Mouse (Mus musculus) embryonic facial prominence, embryonic 10.5 days (tissue): Measurements from ENCODE around the gene Cyp46a1. TPM values are rescaled to one million over a fixed set of nuclear protein-coding genes. Genes with fewer than 3 reads are reported as not detected.
A peak's percentile ranks its signal among the peaks of the same experiment; 100 is the strongest.

Source experiments
- DNase-seq: peaks from one replicate; pipeline ENCODE4 v3.0.0-alpha.2; 2017; ENCODE audit warnings: low spot score
- H3K27ac ChIP-seq: fragments of 300-500 bp; sonication (generic); replicated peaks from 2 replicates; pipeline ENCODE4 v1.5.1; 2016; ENCODE audit warnings: mild to moderate bottlenecking
- H3K27me3 ChIP-seq: fragments of 300-500 bp; sonication (generic); replicated peaks from 2 replicates; pipeline ENCODE4 v1.6.1; 2016; ENCODE audit warnings: low read depth, mild to moderate bottlenecking; ENCODE audit not compliant: poor library complexity, severe bottlenecking
- H3K36me3 ChIP-seq: fragments of 300-500 bp; sonication (generic); replicated peaks from 2 replicates; pipeline ENCODE4 v1.6.1; 2016; ENCODE audit warnings: mild to moderate bottlenecking, moderate library complexity
- H3K4me1 ChIP-seq: fragments of 300-500 bp; sonication (generic); 2 replicates; pipeline ENCODE4 v1.6.1; 2016
- H3K4me3 ChIP-seq: fragments of 300-500 bp; sonication (generic); 2 replicates; pipeline ENCODE4 v1.5.1; 2016; ENCODE audit warnings: mild to moderate bottlenecking, moderate library complexity
- H3K9me3 ChIP-seq: fragments of 300-500 bp; sonication (generic); 2 replicates; pipeline ENCODE4 v1.6.1; 2016; ENCODE audit warnings: mild to moderate bottlenecking
- WGBS: fragments of 180-500 bp; shearing (Covaris S2); methylation state at CpG from one replicate; pipeline ENCODE4 v1.1.7; 2016; 5-methylcytosine and 5-hydroxymethylcytosine counted together
- polyA plus RNA-seq: library from polyadenylated mRNA; unstranded; fragments of >200 nt; fragmentation: Nextera tagmentation; extraction: Ambion mirVana; gene quantifications from 2 replicates; pipeline ENCODE4 v1.2.1, GENCODE M21; 2016

Cyp46a1 gene
- polyA plus RNA-seq, 1 experiment from 2014 or later: 3.9 TPM

- Histone ChIP-seq H3K9me3 (no peaks in the 10 kb centered on the region), H3K36me3 (no peaks in the 10 kb centered on the region), H3K27ac (peak within 1 kb of the TSS; percentile 69), H3K4me3 (no peak within 1 kb of the TSS), H3K27me3 (no peaks in the 10 kb centered on the region), H3K4me1 (peaks cover 54% of the 10 kb centered on the region)
- no peak for DNase-seq
- 73% methylated on average over 19 of the region's 19 CpGs for WGBS
Measured at GRCm38 (mm10) chr12:108370596-108371428, 36.6 kb downstream of the Cyp46a1 start, which contains the start of gene Eml1. Gene Eml1 (plus strand): TSS chr12:108370957.

- Histone ChIP-seq H3K27ac (peak overlapping the region; percentile 69), H3K36me3 (no peaks in the 10 kb centered on the region), H3K9me3 (no peaks in the 10 kb centered on the region), H3K27me3 (no peaks in the 10 kb centered on the region), H3K4me3 (no peak overlapping the region), H3K4me1 (peaks cover 56% of the 10 kb centered on the region)
- WGBS: 75% methylated on average over 6 of the region's 6 CpGs
- DNase-seq: no peak
Measured at GRCm38 (mm10) chr12:108371429-108371765, 37.2 kb downstream of the Cyp46a1 start.

- no peaks in the 10 kb centered on the region for H3K36me3 ChIP-seq
- peaks cover 56% of the 10 kb centered on the region for H3K4me1 ChIP-seq
- no peaks in the 10 kb centered on the region for H3K9me3 ChIP-seq
- 84% methylated on average over 17 of the region's 17 CpGs for WGBS
- no peaks in the 10 kb centered on the region for H3K27me3 ChIP-seq
- peak overlapping the region; percentile 37; the same call in 1 of the 2 replicates for H3K27ac ChIP-seq
- no peak for DNase-seq
- H3K4me3 ChIP-seq: no peak overlapping the region
Measured at GRCm38 (mm10) chr12:108372241-108372640, 38.1 kb downstream of the Cyp46a1 start.

GRCm38 (mm10) chr12:108373611-108374010 is 39.4 kb downstream of the Cyp46a1 start:
- WGBS: 68% methylated on average over 9 of the region's 9 CpGs
- Histone ChIP-seq H3K4me1 (peaks cover 56% of the 10 kb centered on the region), H3K9me3 (no peaks in the 10 kb centered on the region), H3K4me3 (no peak overlapping the region), H3K27me3 (no peaks in the 10 kb centered on the region), H3K27ac (no peak overlapping the region), H3K36me3 (no peaks in the 10 kb centered on the region)
- no peak for DNase-seq

GRCm38 (mm10) chr12:108374689-108375088 is 40.5 kb downstream of the Cyp46a1 start:
- Histone ChIP-seq H3K36me3 (no peaks in the 10 kb centered on the region), H3K4me1 (peaks cover 45% of the 10 kb centered on the region), H3K27ac (no peak overlapping the region), H3K27me3 (no peaks in the 10 kb centered on the region), H3K4me3 (no peak overlapping the region), H3K9me3 (no peaks in the 10 kb centered on the region)
- 82% methylated on average over 8 of the region's 8 CpGs for WGBS
- DNase-seq: no peak

GRCm38 (mm10) chr12:108378379-108379133 is 44.4 kb downstream of the Cyp46a1 start:
- no peaks in the 10 kb centered on the region for H3K27me3 ChIP-seq
- H3K36me3 ChIP-seq: no peaks in the 10 kb centered on the region
- peaks cover 19% of the 10 kb centered on the region; the same call in 1 of the 2 replicates for H3K4me1 ChIP-seq
- no peak overlapping the region for H3K4me3 ChIP-seq
- H3K9me3 ChIP-seq: no peaks in the 10 kb centered on the region
- 89% methylated on average over 13 of the region's 13 CpGs for WGBS
- DNase-seq: no peak
- H3K27ac ChIP-seq: no peak overlapping the region

GRCm38 (mm10) chr12:108386476-108387232 is 52.5 kb downstream of the Cyp46a1 start:
- Histone ChIP-seq H3K27ac (no peak overlapping the region), H3K27me3 (0 out of 2 replicates have a peak, but pooled peaks cover 3% of the 10 kb centered on the region), H3K4me3 (no peak overlapping the region), H3K4me1 (peaks cover 31% of the 10 kb centered on the region), H3K36me3 (no peaks in the 10 kb centered on the region), H3K9me3 (no peaks in the 10 kb centered on the region)
- 69% methylated on average over 13 of the region's 13 CpGs for WGBS
- no peak for DNase-seq

- DNase-seq: no peak
- Histone ChIP-seq H3K4me3 (no peak overlapping the region), H3K36me3 (no peaks in the 10 kb centered on the region), H3K9me3 (no peaks in the 10 kb centered on the region), H3K27ac (no peak overlapping the region), H3K27me3 (0 out of 2 replicates have a peak, but pooled peaks cover 3% of the 10 kb centered on the region), H3K4me1 (peaks cover 40% of the 10 kb centered on the region)
- WGBS: 24% methylated on average over 3 of the region's 3 CpGs
Measured at GRCm38 (mm10) chr12:108389718-108390117, 55.5 kb downstream of the Cyp46a1 start.

- Histone ChIP-seq H3K4me1 (peaks cover 48% of the 10 kb centered on the region), H3K9me3 (no peaks in the 10 kb centered on the region), H3K36me3 (no peaks in the 10 kb centered on the region), H3K27me3 (0 out of 2 replicates have a peak, but pooled peaks cover 3% of the 10 kb centered on the region), H3K27ac (no peak overlapping the region), H3K4me3 (no peak overlapping the region)
- WGBS: 71% methylated on average over 12 of the region's 12 CpGs
- no peak for DNase-seq
Measured at GRCm38 (mm10) chr12:108392254-108393044, 58.3 kb downstream of the Cyp46a1 start.

- no peaks in the 10 kb centered on the region for H3K9me3 ChIP-seq
- H3K27me3 ChIP-seq: 0 out of 2 replicates have a peak, but pooled peaks cover 1% of the 10 kb centered on the region
- DNase-seq: no peak
- H3K36me3 ChIP-seq: no peaks in the 10 kb centered on the region
- 90% methylated on average over 4 of the region's 4 CpGs for WGBS
- H3K4me1 ChIP-seq: peaks cover 47% of the 10 kb centered on the region
- no peak overlapping the region for H3K4me3 ChIP-seq
- no peak overlapping the region for H3K27ac ChIP-seq
Measured at GRCm38 (mm10) chr12:108393082-108393481, 58.9 kb downstream of the Cyp46a1 start.

- no peaks in the 10 kb centered on the region for H3K36me3 ChIP-seq
- H3K9me3 ChIP-seq: no peaks in the 10 kb centered on the region
- H3K27ac ChIP-seq: peak overlapping the region; percentile 52; the same call in 1 of the 2 replicates
- no peak overlapping the region for H3K4me3 ChIP-seq
- no peaks in the 10 kb centered on the region for H3K27me3 ChIP-seq
- no peak for DNase-seq
- 81% methylated on average over 4 of the region's 4 CpGs for WGBS
- peaks cover 47% of the 10 kb centered on the region for H3K4me1 ChIP-seq
Measured at GRCm38 (mm10) chr12:108393637-108394036, 59.5 kb downstream of the Cyp46a1 start.
